Mouse (Mus musculus) midbrain, embryonic 11.5 days (tissue): Measurements from ENCODE around the gene Wee2. TPM values are rescaled to one million over a fixed set of nuclear protein-coding genes. Genes with fewer than 3 reads are reported as not detected.

Experiments used
- ATAC-seq: fragments of 200-750 bp; cut with Nextera tagmentation; 2 replicates; pipeline ENCODE4 v1.8.0; 2017; ENCODE audit warnings: moderate TSS enrichment, moderate library complexity; ENCODE audit not compliant: low FRiP score
- DNase-seq: peaks from one replicate; pipeline ENCODE4 v3.0.0; 2015; ENCODE audit warnings: low spot score; ENCODE audit errors: missing footprints
- H3K27ac ChIP-seq: fragments of 300-500 bp; sonication (generic); 2 replicates; pipeline ENCODE4 v1.5.1; 2014; ENCODE audit warnings: low read depth, low read length
- H3K27me3 ChIP-seq: fragments of 300-500 bp; sonication (generic); 2 replicates; pipeline ENCODE4 v1.6.1; 2014; ENCODE audit warnings: mild to moderate bottlenecking, low read length, moderate library complexity, mixed read lengths; ENCODE audit not compliant: control insufficient read depth, insufficient read depth
- H3K36me3 ChIP-seq: fragments of 300-500 bp; sonication (generic); 2 replicates; pipeline ENCODE4 v1.6.1; 2014; ENCODE audit warnings: mild to moderate bottlenecking, low read length, moderate library complexity, mixed read lengths; ENCODE audit not compliant: control insufficient read depth, insufficient read depth
- H3K4me1 ChIP-seq: fragments of 300-500 bp; sonication (generic); 2 replicates; pipeline ENCODE4 v1.6.1; 2014; ENCODE audit warnings: low read length; ENCODE audit not compliant: control insufficient read depth, insufficient read depth
- H3K4me2 ChIP-seq: fragments of 300-500 bp; sonication (generic); 2 replicates; pipeline ENCODE4 v1.6.1; 2014; ENCODE audit warnings: mild to moderate bottlenecking, moderate library complexity
- H3K4me3 ChIP-seq: fragments of 300-500 bp; sonication (generic); 2 replicates; pipeline ENCODE4 v1.5.1; 2014; ENCODE audit warnings: low read depth, low read length
- H3K9ac ChIP-seq: fragments of 300-500 bp; sonication (generic); 2 replicates; pipeline ENCODE4 v1.6.1; 2014; ENCODE audit warnings: low read length
- H3K9me3 ChIP-seq: fragments of 300-500 bp; sonication (generic); 2 replicates; pipeline ENCODE4 v1.6.1; 2016; ENCODE audit warnings: low read length; ENCODE audit not compliant: control insufficient read depth
- WGBS: fragments of 180-500 bp; shearing (Covaris S2); extraction: QIAGEN DNeasy Blood & Tissue Kit; methylation state at CpG from one replicate; pipeline ENCODE4 v1.1.7; 2014; 5-methylcytosine and 5-hydroxymethylcytosine counted together
- polyA plus RNA-seq: library from polyadenylated mRNA; unstranded; fragments of >200 nt; fragmentation: Nextera tagmentation; extraction: Ambion mirVana; gene quantifications from 2 replicates; pipeline ENCODE4 v1.2.1, GENCODE M21; 2014

The Wee2 gene
- polyA plus RNA-seq, 1 experiment from 2014 or later: not detected

DNA sequence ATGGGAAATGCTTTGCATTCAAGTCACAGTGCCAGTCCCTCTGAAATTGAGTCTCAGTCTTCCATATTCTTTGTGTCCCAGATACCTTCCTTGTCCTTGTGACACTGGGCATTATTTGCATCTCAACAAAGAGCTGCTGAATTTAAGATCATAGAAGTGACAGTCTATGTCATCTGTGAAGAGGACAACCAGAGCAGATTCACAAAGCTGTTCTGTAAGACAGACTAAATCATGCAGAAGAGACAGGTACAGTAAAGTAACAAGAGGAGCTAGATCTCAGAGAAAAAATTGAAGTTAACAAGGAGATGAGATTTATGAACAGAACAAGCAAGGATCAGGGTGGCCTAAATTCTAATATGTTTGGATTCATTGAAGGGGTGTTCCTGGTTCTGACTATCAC, 52.0 kb downstream of the Wee2 start, which contains the start of gene Tas2r137:
Tas2r137 (plus strand) TSS at position 301 of the 400 bp plus-strand sequence.
- Histone ChIP-seq H3K4me3 (no peak within 1 kb of the TSS), H3K9ac (no peak within 1 kb of the TSS), H3K4me2 (no peak within 1 kb of the TSS), H3K27ac (no peak within 1 kb of the TSS), H3K4me1 (no peaks in the 10 kb centered on the region), H3K36me3 (no peaks in the 10 kb centered on the region), H3K9me3 (no peaks in the 10 kb centered on the region), H3K27me3 (no peaks in the 10 kb centered on the region)
- DNase-seq (no peak), ATAC-seq (no peak)

DNA sequence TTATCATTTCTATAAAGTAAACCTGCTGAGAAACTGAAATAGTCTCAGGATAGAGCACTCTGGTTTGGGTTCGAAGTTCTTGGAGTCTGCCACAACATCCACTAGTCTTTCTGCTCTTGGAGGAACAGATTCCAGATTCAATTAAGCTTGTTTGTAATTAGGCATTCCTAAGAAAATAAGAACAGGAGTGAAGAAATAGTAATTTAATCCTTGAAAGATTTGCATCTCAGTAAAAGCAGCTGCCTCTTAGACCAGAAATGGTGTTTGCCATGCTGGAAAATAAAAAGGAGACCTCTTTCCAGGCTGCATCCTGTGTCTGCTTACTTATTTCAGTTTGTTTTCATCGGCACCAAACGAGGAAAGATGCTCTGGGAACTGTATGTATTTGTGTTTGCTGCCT, 54.3 kb downstream of the Wee2 start, which contains the start of gene Tas2r108:
Tas2r108 (plus strand) TSS at position 301 of the 400 bp plus-strand sequence.
- 90% methylated on average over 3 of the region's 3 CpGs for WGBS
- no peak for ATAC-seq
- Histone ChIP-seq H3K27ac (no peak within 1 kb of the TSS), H3K4me2 (no peak within 1 kb of the TSS), H3K27me3 (no peaks in the 10 kb centered on the region), H3K9me3 (no peaks in the 10 kb centered on the region), H3K9ac (no peak within 1 kb of the TSS), H3K36me3 (no peaks in the 10 kb centered on the region), H3K4me1 (no peaks in the 10 kb centered on the region), H3K4me3 (no peak within 1 kb of the TSS)
- no peak for DNase-seq

Other genes with a start within 250 kb of the Wee2 start
- gene Agk, start 113.9 kb upstream of the Wee2 start, polyA plus RNA-seq: 39.4 and 43.0 TPM in 2 replicates
- 13.1 and 15.8 TPM in 2 replicates for gene E330009J07Rik, start 3.0 kb upstream of the Wee2 start, polyA plus RNA-seq
- 183 and 194 TPM in 2 replicates for gene Ssbp1, start 32.3 kb downstream of the Wee2 start, polyA plus RNA-seq
- gene Tas2r137, start 52.1 kb downstream of the Wee2 start, polyA plus RNA-seq: 0.36 TPM in 1 of 2 replicates, not detected in the other
- gene Tas2r108, start 54.4 kb downstream of the Wee2 start, polyA plus RNA-seq: 0.14 and 0.17 TPM in 2 replicates
- not detected in 2 replicates for gene Prss37, start 80.4 kb downstream of the Wee2 start, polyA plus RNA-seq
- gene Olfr461, start 116.0 kb downstream of the Wee2 start, polyA plus RNA-seq: 0.10 and 0.19 TPM in 2 replicates
- gene Olfr460, start 130.4 kb downstream of the Wee2 start, polyA plus RNA-seq: not detected in 2 replicates
- 0.37 and 0.73 TPM in 2 replicates for gene Clec5a, start 146.7 kb downstream of the Wee2 start, polyA plus RNA-seq
- gene Tas2r138, start 174.2 kb downstream of the Wee2 start, polyA plus RNA-seq: not detected in 2 replicates
- gene Mgam, start 189.7 kb downstream of the Wee2 start, polyA plus RNA-seq: not detected in 2 replicates